Mouse (Mus musculus) neural tube, embryonic 13.5 days (tissue): ENCODE measurements around the gene Atp6v0b. TPM values are rescaled to one million over a fixed set of nuclear protein-coding genes. Genes with fewer than 3 reads are reported as not detected.

Source experiments
- ATAC-seq: fragments of 200-750 bp; cut with Nextera tagmentation; 2 replicates; pipeline ENCODE4 v1.8.0; 2017; ENCODE audit warnings: low read depth, mild to moderate bottlenecking, moderate TSS enrichment, moderate library complexity
- H3K27ac ChIP-seq: fragments of 300-500 bp; sonication (generic); replicated peaks from 2 replicates; pipeline ENCODE4 v1.5.1; 2015; ENCODE audit warnings: moderate library complexity, mild to moderate bottlenecking, inconsistent platforms
- H3K27me3 ChIP-seq: fragments of 300-500 bp; sonication (generic); 2 replicates; pipeline ENCODE4 v1.6.1; 2015; ENCODE audit warnings: mild to moderate bottlenecking, inconsistent platforms
- H3K36me3 ChIP-seq: fragments of 300-500 bp; sonication (generic); 2 replicates; pipeline ENCODE4 v1.6.1; 2015; ENCODE audit warnings: mild to moderate bottlenecking, inconsistent platforms
- H3K4me1 ChIP-seq: fragments of 300-500 bp; sonication (generic); replicated peaks from 2 replicates; pipeline ENCODE4 v1.6.1; 2015; ENCODE audit warnings: inconsistent platforms
- H3K4me2 ChIP-seq: fragments of 300-500 bp; sonication (generic); 2 replicates; pipeline ENCODE4 v1.6.1; 2015; ENCODE audit warnings: inconsistent platforms, mild to moderate bottlenecking, moderate library complexity
- H3K4me3 ChIP-seq: fragments of 300-500 bp; sonication (generic); 2 replicates; pipeline ENCODE4 v1.5.1; 2015; ENCODE audit warnings: mild to moderate bottlenecking, inconsistent platforms
- H3K9ac ChIP-seq: fragments of 300-500 bp; sonication (generic); 2 replicates; pipeline ENCODE4 v1.6.1; 2015; ENCODE audit warnings: moderate library complexity, mild to moderate bottlenecking, inconsistent platforms
- H3K9me3 ChIP-seq: fragments of 300-500 bp; sonication (generic); 2 replicates; pipeline ENCODE4 v1.6.1; 2016; ENCODE audit warnings: inconsistent platforms
- WGBS: fragments of 180-500 bp; shearing (Covaris S2); methylation state at CpG from one replicate; pipeline ENCODE4 v1.1.7; 2015; 5-methylcytosine and 5-hydroxymethylcytosine counted together
- polyA plus RNA-seq: library from polyadenylated mRNA; unstranded; fragments of >200 nt; fragmentation: Nextera tagmentation; extraction: Ambion mirVana; gene quantifications from 2 replicates; pipeline ENCODE4 v1.2.1, GENCODE M21; 2015

Gene Atp6v0b
- polyA plus RNA-seq, 1 experiment from 2014 or later = 475 TPM

- no peaks in the 10 kb centered on the region for H3K27me3 ChIP-seq
- ATAC-seq = no peak
- H3K4me2 ChIP-seq = peak overlapping the region; percentile 91
- 87% methylated on average over 9 of the region's 9 CpGs for WGBS
- H3K36me3 ChIP-seq = peaks cover 43% of the 10 kb centered on the region
- H3K4me1 ChIP-seq = peaks cover 61% of the 10 kb centered on the region
- H3K4me3 ChIP-seq = peak overlapping the region; percentile 96
- H3K9ac ChIP-seq = peak overlapping the region; percentile 97
- H3K27ac ChIP-seq = no peak overlapping the region
- H3K9me3 ChIP-seq = no peaks in the 10 kb centered on the region
Observed at GRCm38 (mm10) chr4:117885994-117886393, 1.1 kb downstream of the Atp6v0b start.

GRCm38 (mm10) chr4:117885093-117885492 lies 2.0 kb downstream of the Atp6v0b start:
- Histone ChIP-seq H3K36me3 (peaks cover 48% of the 10 kb centered on the region), H3K27me3 (no peaks in the 10 kb centered on the region), H3K27ac (no peak overlapping the region), H3K4me2 (no peak overlapping the region), H3K4me3 (no peak overlapping the region), H3K9ac (no peak overlapping the region; the same call in 1 of the 2 replicates), H3K4me1 (peaks cover 64% of the 10 kb centered on the region), H3K9me3 (no peaks in the 10 kb centered on the region)
- ATAC-seq = no peak
- WGBS = 94% methylated on average over 10 of the region's 10 CpGs

- peaks cover 49% of the 10 kb centered on the region for H3K36me3 ChIP-seq
- peak overlapping the region; percentile 76 for H3K4me3 ChIP-seq
- H3K27me3 ChIP-seq = no peaks in the 10 kb centered on the region
- H3K4me1 ChIP-seq = peaks cover 73% of the 10 kb centered on the region
- no peak overlapping the region for H3K27ac ChIP-seq
- no peak for ATAC-seq
- H3K9ac ChIP-seq = peak overlapping the region; percentile 97
- H3K4me2 ChIP-seq = peak overlapping the region; percentile 90
- no peaks in the 10 kb centered on the region for H3K9me3 ChIP-seq
- WGBS = 93% methylated on average over 1 of the region's 1 CpGs
Observed at GRCm38 (mm10) chr4:117884146-117884545, 3.0 kb downstream of the Atp6v0b start.

- Histone ChIP-seq H3K27me3 (no peaks in the 10 kb centered on the region), H3K4me2 (peak within 1 kb of the TSS; percentile 90), H3K4me1 (peaks cover 84% of the 10 kb centered on the region), H3K9me3 (no peaks in the 10 kb centered on the region), H3K27ac (peak within 1 kb of the TSS; percentile 83), H3K4me3 (peak within 1 kb of the TSS; percentile 76), H3K9ac (peak within 1 kb of the TSS; percentile 97), H3K36me3 (peaks cover 52% of the 10 kb centered on the region)
- peak; percentile 53 for ATAC-seq
- under 1% methylated on average over 67 of the region's 103 CpGs for WGBS
Observed at GRCm38 (mm10) chr4:117882701-117883691, 4.1 kb downstream of the Atp6v0b start, which contains the start of gene B4galt2. TSS of gene B4galt2 (minus strand) at chr4:117883487.

GRCm38 (mm10) chr4:117878703-117879102 lies 8.4 kb downstream of the Atp6v0b start:
- 73% methylated on average over 5 of the region's 5 CpGs for WGBS
- Histone ChIP-seq H3K4me1 (peaks cover 49% of the 10 kb centered on the region), H3K36me3 (peaks cover 73% of the 10 kb centered on the region), H3K27me3 (no peaks in the 10 kb centered on the region), H3K27ac (no peak overlapping the region), H3K9me3 (no peaks in the 10 kb centered on the region), H3K4me3 (no peak overlapping the region), H3K4me2 (no peak overlapping the region), H3K9ac (peak overlapping the region; percentile 45)
- ATAC-seq = no peak

- H3K4me3 ChIP-seq = no peak overlapping the region
- no peak overlapping the region for H3K27ac ChIP-seq
- H3K9me3 ChIP-seq = no peaks in the 10 kb centered on the region
- H3K36me3 ChIP-seq = peaks cover 77% of the 10 kb centered on the region
- H3K4me2 ChIP-seq = no peak overlapping the region
- no peaks in the 10 kb centered on the region for H3K27me3 ChIP-seq
- H3K4me1 ChIP-seq = peaks cover 46% of the 10 kb centered on the region
- WGBS = 45% methylated on average over 10 of the region's 10 CpGs
- H3K9ac ChIP-seq = peak overlapping the region; percentile 45
- no peak for ATAC-seq
Observed at GRCm38 (mm10) chr4:117878301-117878700, 8.8 kb downstream of the Atp6v0b start.

- no peak overlapping the region for H3K4me2 ChIP-seq
- H3K27me3 ChIP-seq = no peaks in the 10 kb centered on the region
- no peak for ATAC-seq
- peaks cover 56% of the 10 kb centered on the region for H3K36me3 ChIP-seq
- peaks cover 22% of the 10 kb centered on the region for H3K4me1 ChIP-seq
- WGBS = 91% methylated on average over 9 of the region's 9 CpGs
- no peaks in the 10 kb centered on the region for H3K9me3 ChIP-seq
- no peak overlapping the region for H3K9ac ChIP-seq
- no peak overlapping the region for H3K27ac ChIP-seq
- no peak overlapping the region for H3K4me3 ChIP-seq
Observed at GRCm38 (mm10) chr4:117873615-117874014, 13.5 kb downstream of the Atp6v0b start.

DNA sequence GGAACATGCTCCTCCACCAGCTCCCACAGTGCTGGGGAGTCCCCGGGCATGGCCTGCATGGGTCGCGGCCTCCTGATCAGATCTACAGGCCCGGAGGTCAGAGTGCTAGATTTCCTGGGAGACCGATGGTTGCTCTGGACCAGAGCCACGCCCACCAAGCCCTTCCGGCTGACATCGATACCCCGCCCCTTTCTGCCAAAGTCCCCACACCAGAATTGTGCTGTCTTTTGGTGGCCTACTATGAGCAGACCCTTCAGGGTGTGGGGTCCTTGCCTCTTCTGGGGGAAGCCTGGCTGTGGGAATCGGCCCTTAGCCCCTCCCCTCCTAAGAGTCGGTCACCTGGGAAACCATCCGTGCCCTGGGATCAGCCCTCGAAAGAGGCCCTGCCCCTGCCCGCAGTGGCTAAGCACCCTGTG lies 14.7 kb downstream of the Atp6v0b start, which contains the start of gene Ccdc24:
Ccdc24 (minus strand) TSS at position 87 of the 416 bp plus-strand sequence.
- Histone ChIP-seq H3K4me2 (peak within 1 kb of the TSS; percentile 35), H3K9ac (peak within 1 kb of the TSS; percentile 23; the same call in 1 of the 2 replicates), H3K36me3 (peaks cover 47% of the 10 kb centered on the region), H3K27ac (no peak within 1 kb of the TSS), H3K9me3 (no peaks in the 10 kb centered on the region), H3K4me1 (peaks cover 24% of the 10 kb centered on the region), H3K27me3 (peaks cover 2% of the 10 kb centered on the region; the same call in 1 of the 2 replicates), H3K4me3 (no peak within 1 kb of the TSS)
- 10% methylated on average over 14 of the region's 14 CpGs for WGBS
- ATAC-seq = peak; percentile 16; the same call in 1 of the 2 replicates

GRCm38 (mm10) chr4:117871787-117872186 lies 15.3 kb downstream of the Atp6v0b start:
- H3K27me3 ChIP-seq = peaks cover 7% of the 10 kb centered on the region; the same call in 1 of the 2 replicates
- WGBS = 66% methylated on average over 7 of the region's 7 CpGs
- H3K9ac ChIP-seq = no peak overlapping the region

GRCm38 (mm10) chr4:117870437-117870836 lies 16.7 kb downstream of the Atp6v0b start:
- Histone ChIP-seq H3K4me2 (no peak overlapping the region), H3K36me3 (peaks cover 26% of the 10 kb centered on the region), H3K4me1 (peaks cover 36% of the 10 kb centered on the region), H3K9ac (no peak overlapping the region), H3K27ac (no peak overlapping the region), H3K27me3 (peaks cover 7% of the 10 kb centered on the region; the same call in 1 of the 2 replicates), H3K4me3 (no peak overlapping the region), H3K9me3 (no peaks in the 10 kb centered on the region)
- ATAC-seq = no peak
- WGBS = 73% methylated on average over 1 of the region's 1 CpGs

More at GRCm38 (mm10) chr4:117871787-117872186, 15.3 kb downstream of the Atp6v0b start:
- no peak for ATAC-seq
- 0 out of 2 replicates have a peak overlapping the region, but pooled peaks have one; percentile 35 for H3K4me2 ChIP-seq
- no peak overlapping the region for H3K4me3 ChIP-seq
- peaks cover 40% of the 10 kb centered on the region for H3K36me3 ChIP-seq
- H3K4me1 ChIP-seq = peaks cover 25% of the 10 kb centered on the region
- H3K27ac ChIP-seq = no peak overlapping the region
- no peaks in the 10 kb centered on the region for H3K9me3 ChIP-seq

GRCm38 (mm10) chr4:117869317-117869716 lies 17.8 kb downstream of the Atp6v0b start:
- 73% methylated on average over 9 of the region's 9 CpGs for WGBS
- Histone ChIP-seq H3K4me2 (no peak overlapping the region), H3K9ac (no peak overlapping the region), H3K27me3 (peaks cover 7% of the 10 kb centered on the region; the same call in 1 of the 2 replicates), H3K27ac (no peak overlapping the region; the same call in 1 of the 2 replicates), H3K9me3 (no peaks in the 10 kb centered on the region), H3K4me1 (peaks cover 36% of the 10 kb centered on the region), H3K36me3 (peaks cover 15% of the 10 kb centered on the region), H3K4me3 (no peak overlapping the region)
- no peak for ATAC-seq

GRCm38 (mm10) chr4:117867823-117868222 lies 19.3 kb downstream of the Atp6v0b start:
- Histone ChIP-seq H3K27me3 (peaks cover 7% of the 10 kb centered on the region; the same call in 1 of the 2 replicates), H3K9ac (peak overlapping the region; percentile 38; the same call in 1 of the 2 replicates), H3K4me1 (peaks cover 39% of the 10 kb centered on the region), H3K9me3 (no peaks in the 10 kb centered on the region), H3K4me2 (peak overlapping the region; percentile 22), H3K4me3 (no peak overlapping the region), H3K36me3 (0 out of 2 replicates have a peak, but pooled peaks cover under 1% of the 10 kb centered on the region), H3K27ac (no peak overlapping the region)
- 14% methylated on average over 24 of the region's 24 CpGs for WGBS
- no peak for ATAC-seq
